Mouse (Mus musculus): ENCODE measurements at regions not wholly inside any gene's neighbourhood (a gene's known extent, or its start where the extent isn't known, plus 50 kb on each side); places are given as distances from the start of the nearest gene placed in this dataset.

DNA sequence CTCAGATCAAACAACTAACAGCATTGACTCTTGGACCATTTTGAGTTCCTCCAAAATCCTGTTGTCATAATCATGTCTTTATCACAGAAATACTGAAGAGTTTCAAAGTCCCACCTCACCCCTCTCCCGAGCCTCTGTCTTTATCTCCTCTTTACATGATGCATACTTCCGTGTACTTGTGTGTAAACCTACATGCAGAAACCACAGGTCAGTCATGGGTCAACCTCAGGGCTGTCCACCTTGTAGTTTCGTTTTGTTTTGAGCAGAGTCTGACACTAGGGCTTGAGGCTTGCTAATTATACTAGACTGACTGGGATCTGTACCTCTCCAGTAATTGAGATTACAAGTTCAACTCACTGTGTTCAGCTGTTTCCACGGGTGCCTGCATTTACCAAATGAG, 348.4 kb upstream of the Acvr2a start:
- TF ChIP-seq MAFK (IDR thresholded peaks at IDR 0.05; ENCODE audit: insufficient read depth, low read depth, low read length) = no peak
- no peak for TF ChIP-seq HCFC1 (IDR thresholded peaks at IDR 0.05; ENCODE audit: borderline replicate concordance, insufficient read depth, low read length)
- TF ChIP-seq ZC3H11A (IDR thresholded peaks at IDR 0.05; ENCODE audit: borderline replicate concordance, low read depth, low read length) = no peak
- no peak for TF ChIP-seq ZNF384 (IDR thresholded peaks at IDR 0.05; ENCODE audit: low read depth, low read length)
